Mouse (Mus musculus): ENCODE measurements around the gene Lrrc23.

DNA sequence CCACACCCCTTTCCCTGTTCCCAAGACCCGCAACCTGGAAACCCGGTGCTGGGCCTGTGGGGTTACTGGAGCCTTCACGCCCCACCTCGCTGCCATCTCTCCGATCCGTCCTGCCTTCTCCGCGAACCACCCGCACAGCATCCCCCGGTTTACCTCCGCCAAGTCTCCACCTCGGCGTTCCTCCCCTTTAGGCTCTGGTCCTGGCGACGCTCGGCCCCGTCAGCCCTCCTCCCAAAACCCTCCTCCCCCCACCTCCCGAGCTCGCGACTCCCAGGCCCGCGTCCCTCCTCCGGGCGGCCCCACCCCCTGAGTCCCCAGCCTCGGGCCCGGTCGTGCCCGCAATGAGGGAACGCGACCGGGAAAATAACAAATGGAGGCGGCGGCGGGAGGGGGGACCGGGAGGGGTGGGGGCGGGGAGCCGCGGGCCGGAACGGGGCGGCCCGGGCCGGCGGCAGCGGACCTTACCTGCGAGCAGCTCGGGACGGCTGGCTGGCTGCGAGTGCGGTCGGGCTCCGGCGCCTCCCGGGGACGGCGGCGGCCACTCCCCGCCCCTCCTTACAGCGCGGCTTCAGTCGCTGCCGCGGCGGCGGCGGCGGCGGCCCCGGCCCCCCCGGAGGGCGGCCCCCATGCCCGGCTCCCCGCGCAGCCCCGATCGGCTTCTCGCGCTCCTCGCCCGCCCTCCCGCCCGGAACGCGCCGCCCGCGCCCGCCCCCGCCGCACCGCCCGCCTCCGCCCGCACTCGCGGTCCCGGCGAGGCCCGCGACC, 23.5 kb downstream of the Lrrc23 start, which contains the start of the genes Gm45234 and Atn1:
- TF ChIP-seq CTCF (IDR thresholded peaks at IDR 0.05; ENCODE audit: low read depth) = no peak
- no peak for TF ChIP-seq EP300 (IDR thresholded peaks at IDR 0.05; ENCODE audit: low read depth)

Data from liver, embryonic 14.5 days (tissue).